Mouse (Mus musculus): ENCODE measurements around the gene Gstcd. TPM values are rescaled to one million over a fixed set of nuclear protein-coding genes. Genes with fewer than 3 reads are reported as not detected.

The Gstcd gene
- polyA plus RNA-seq, 1 experiment from 2014 or later: 4.1 TPM

GRCm38 (mm10) chr3:132986188-132986587 is 105.6 kb downstream of the Gstcd start:
- Histone ChIP-seq H3K4me1 (ENCODE audit: control insufficient read depth, insufficient read depth, low read length) (peaks cover 3% of the 10 kb centered on the region; the same call in 1 of the 2 replicates), H3K27me3 (ENCODE audit: control insufficient read depth, insufficient read depth, low read length) (no peaks in the 10 kb centered on the region), H3K27ac (ENCODE audit: low read length) (no peak overlapping the region), H3K9ac (ENCODE audit: low read length) (no peak overlapping the region), H3K9me3 (replicated peaks; ENCODE audit: control insufficient read depth, low read length) (no peaks in the 10 kb centered on the region), H3K4me3 (ENCODE audit: low read length) (no peak overlapping the region), H3K36me3 (ENCODE audit: control insufficient read depth, insufficient read depth) (no peaks in the 10 kb centered on the region), H3K4me2 (ENCODE audit: low read depth, low read length) (no peak overlapping the region)
- 81% methylated on average over 5 of the region's 5 CpGs for WGBS
- no peak for ATAC-seq (replicated peaks; ENCODE audit: extremely low read depth, insufficient read depth, low FRiP score)

GRCm38 (mm10) chr3:132983845-132984485 is 107.9 kb downstream of the Gstcd start:
- Histone ChIP-seq H3K9ac (ENCODE audit: low read length) (no peak overlapping the region), H3K36me3 (ENCODE audit: control insufficient read depth, insufficient read depth) (no peaks in the 10 kb centered on the region), H3K4me2 (ENCODE audit: low read depth, low read length) (no peak overlapping the region), H3K27ac (ENCODE audit: low read length) (no peak overlapping the region), H3K4me1 (ENCODE audit: control insufficient read depth, insufficient read depth, low read length) (peaks cover 3% of the 10 kb centered on the region; the same call in 1 of the 2 replicates), H3K9me3 (replicated peaks; ENCODE audit: control insufficient read depth, low read length) (no peaks in the 10 kb centered on the region), H3K4me3 (ENCODE audit: low read length) (no peak overlapping the region), H3K27me3 (ENCODE audit: control insufficient read depth, insufficient read depth, low read length) (no peaks in the 10 kb centered on the region)
- ATAC-seq (replicated peaks; ENCODE audit: extremely low read depth, insufficient read depth, low FRiP score): peak; percentile 49
- 21% methylated on average over 4 of the region's 4 CpGs for WGBS

- H3K9me3 ChIP-seq (replicated peaks; ENCODE audit: control insufficient read depth, low read length): peaks cover 3% of the 10 kb centered on the region; the same call in 1 of the 2 replicates
- 94% methylated on average over 2 of the region's 2 CpGs for WGBS
- peaks cover 3% of the 10 kb centered on the region; the same call in 1 of the 2 replicates for H3K4me1 ChIP-seq (ENCODE audit: control insufficient read depth, insufficient read depth, low read length)
- H3K9ac ChIP-seq (ENCODE audit: low read length): no peak overlapping the region
- no peak overlapping the region for H3K4me2 ChIP-seq (ENCODE audit: low read depth, low read length)
- no peaks in the 10 kb centered on the region for H3K27me3 ChIP-seq (ENCODE audit: control insufficient read depth, insufficient read depth, low read length)
- ATAC-seq (replicated peaks; ENCODE audit: extremely low read depth, insufficient read depth, low FRiP score): no peak
- no peak overlapping the region for H3K27ac ChIP-seq (ENCODE audit: low read length)
- no peak overlapping the region for H3K4me3 ChIP-seq (ENCODE audit: low read length)
- H3K36me3 ChIP-seq (ENCODE audit: control insufficient read depth, insufficient read depth): no peaks in the 10 kb centered on the region
Observed at GRCm38 (mm10) chr3:132981968-132982367, 109.9 kb downstream of the Gstcd start.

GRCm38 (mm10) chr3:132979781-132980461 is 111.9 kb downstream of the Gstcd start:
- no peak overlapping the region for H3K27ac ChIP-seq (ENCODE audit: low read length)
- no peak overlapping the region for H3K9ac ChIP-seq (ENCODE audit: low read length)
- no peak overlapping the region for H3K4me2 ChIP-seq (ENCODE audit: low read depth, low read length)
- H3K27me3 ChIP-seq (ENCODE audit: control insufficient read depth, insufficient read depth, low read length): no peaks in the 10 kb centered on the region
- no peak overlapping the region for H3K4me3 ChIP-seq (ENCODE audit: low read length)
- peaks cover 3% of the 10 kb centered on the region; the same call in 1 of the 2 replicates for H3K4me1 ChIP-seq (ENCODE audit: control insufficient read depth, insufficient read depth, low read length)
- H3K36me3 ChIP-seq (ENCODE audit: control insufficient read depth, insufficient read depth): no peaks in the 10 kb centered on the region
- no peak for ATAC-seq (replicated peaks; ENCODE audit: extremely low read depth, insufficient read depth, low FRiP score)
- WGBS: 90% methylated on average over 12 of the region's 12 CpGs
- H3K9me3 ChIP-seq (replicated peaks; ENCODE audit: control insufficient read depth, low read length): peaks cover 3% of the 10 kb centered on the region; the same call in 1 of the 2 replicates

- Histone ChIP-seq H3K27ac (ENCODE audit: low read length) (no peak overlapping the region), H3K27me3 (ENCODE audit: control insufficient read depth, insufficient read depth, low read length) (no peaks in the 10 kb centered on the region), H3K4me1 (ENCODE audit: control insufficient read depth, insufficient read depth, low read length) (no peaks in the 10 kb centered on the region), H3K9ac (ENCODE audit: low read length) (no peak overlapping the region), H3K4me2 (ENCODE audit: low read depth, low read length) (no peak overlapping the region), H3K9me3 (replicated peaks; ENCODE audit: control insufficient read depth, low read length) (no peaks in the 10 kb centered on the region), H3K36me3 (ENCODE audit: control insufficient read depth, insufficient read depth) (no peaks in the 10 kb centered on the region), H3K4me3 (ENCODE audit: low read length) (no peak overlapping the region)
- 70% methylated on average over 5 of the region's 5 CpGs for WGBS
- ATAC-seq (replicated peaks; ENCODE audit: extremely low read depth, insufficient read depth, low FRiP score): no peak
Observed at GRCm38 (mm10) chr3:132966255-132966654, 125.6 kb downstream of the Gstcd start.

GRCm38 (mm10) chr3:132964715-132965507 is 126.9 kb downstream of the Gstcd start:
- H3K27ac ChIP-seq (ENCODE audit: low read length): no peak overlapping the region

GRCm38 (mm10) chr3:132962631-132963361 is 129.0 kb downstream of the Gstcd start:
- no peaks in the 10 kb centered on the region for H3K9me3 ChIP-seq (replicated peaks; ENCODE audit: control insufficient read depth, low read length)
- H3K36me3 ChIP-seq (ENCODE audit: control insufficient read depth, insufficient read depth): no peaks in the 10 kb centered on the region
- H3K4me3 ChIP-seq (ENCODE audit: low read length): no peak overlapping the region
- H3K27me3 ChIP-seq (ENCODE audit: control insufficient read depth, insufficient read depth, low read length): no peaks in the 10 kb centered on the region
- 81% methylated on average over 7 of the region's 7 CpGs for WGBS
- H3K4me1 ChIP-seq (ENCODE audit: control insufficient read depth, insufficient read depth, low read length): no peaks in the 10 kb centered on the region
- no peak overlapping the region for H3K27ac ChIP-seq (ENCODE audit: low read length)
- no peak for ATAC-seq (replicated peaks; ENCODE audit: extremely low read depth, insufficient read depth, low FRiP score)
- no peak overlapping the region for H3K9ac ChIP-seq (ENCODE audit: low read length)
- H3K4me2 ChIP-seq (ENCODE audit: low read depth, low read length): no peak overlapping the region

More at GRCm38 (mm10) chr3:132964715-132965507, 126.9 kb downstream of the Gstcd start:
- Histone ChIP-seq H3K36me3 (ENCODE audit: control insufficient read depth, insufficient read depth) (no peaks in the 10 kb centered on the region), H3K4me3 (ENCODE audit: low read length) (no peak overlapping the region), H3K9me3 (replicated peaks; ENCODE audit: control insufficient read depth, low read length) (no peaks in the 10 kb centered on the region), H3K9ac (ENCODE audit: low read length) (no peak overlapping the region), H3K4me2 (ENCODE audit: low read depth, low read length) (no peak overlapping the region), H3K4me1 (ENCODE audit: control insufficient read depth, insufficient read depth, low read length) (no peaks in the 10 kb centered on the region), H3K27me3 (ENCODE audit: control insufficient read depth, insufficient read depth, low read length) (no peaks in the 10 kb centered on the region)
- WGBS: 58% methylated on average over 9 of the region's 9 CpGs
- no peak for ATAC-seq (replicated peaks; ENCODE audit: extremely low read depth, insufficient read depth, low FRiP score)

- Histone ChIP-seq H3K9me3 (replicated peaks; ENCODE audit: control insufficient read depth, low read length) (no peaks in the 10 kb centered on the region), H3K27ac (ENCODE audit: low read length) (no peak overlapping the region), H3K4me2 (ENCODE audit: low read depth, low read length) (peak overlapping the region; percentile 100), H3K36me3 (ENCODE audit: control insufficient read depth, insufficient read depth) (no peaks in the 10 kb centered on the region), H3K4me1 (ENCODE audit: control insufficient read depth, insufficient read depth, low read length) (peaks cover 6% of the 10 kb centered on the region), H3K27me3 (ENCODE audit: control insufficient read depth, insufficient read depth, low read length) (no peaks in the 10 kb centered on the region), H3K9ac (ENCODE audit: low read length) (peak overlapping the region; percentile 74), H3K4me3 (ENCODE audit: low read length) (peak overlapping the region; percentile 77)
- no peak for ATAC-seq (replicated peaks; ENCODE audit: extremely low read depth, insufficient read depth, low FRiP score)
- WGBS: 8% methylated on average over 7 of the region's 7 CpGs
Observed at GRCm38 (mm10) chr3:132950529-132950880, 141.3 kb downstream of the Gstcd start.
